Mouse (Mus musculus) forebrain, embryonic 16.5 days (tissue): ENCODE results near the gene Rnf212. TPM values are rescaled to one million over a fixed set of nuclear protein-coding genes. Genes with fewer than 3 reads are reported as not detected.
"Not testable (repeated sequence)": the region's sequence is repeated elsewhere in the genome, so short reads cannot be mapped to it uniquely, and the experiment has no call there.

Source experiments
- ATAC-seq: fragments of 200-750 bp; cut with Nextera tagmentation; 2 replicates; pipeline ENCODE4 v1.8.0; 2017; ENCODE audit warnings: mild to moderate bottlenecking, moderate library complexity
- H3K27ac ChIP-seq: fragments of 300-500 bp; sonication (generic); 2 replicates; pipeline ENCODE4 v1.5.1; 2014; ENCODE audit warnings: low read length, control low read depth
- H3K27me3 ChIP-seq: fragments of 300-500 bp; sonication (generic); replicated peaks from 2 replicates; pipeline ENCODE4 v1.6.1; 2014; ENCODE audit warnings: low read length; ENCODE audit not compliant: control insufficient read depth, insufficient read depth
- H3K36me3 ChIP-seq: fragments of 300-500 bp; sonication (generic); 2 replicates; pipeline ENCODE4 v1.6.1; 2014; ENCODE audit not compliant: control insufficient read depth, insufficient read depth
- H3K4me1 ChIP-seq: fragments of 300-500 bp; sonication (generic); replicated peaks from 2 replicates; pipeline ENCODE4 v1.6.1; 2014; ENCODE audit warnings: low read length; ENCODE audit not compliant: control insufficient read depth, insufficient read depth
- H3K4me2 ChIP-seq: fragments of 300-500 bp; sonication (generic); 2 replicates; pipeline ENCODE4 v1.6.1; 2014; ENCODE audit warnings: mild to moderate bottlenecking, low read length, control low read depth
- H3K4me3 ChIP-seq: fragments of 300-500 bp; sonication (generic); replicated peaks from 2 replicates; pipeline ENCODE4 v1.5.1; 2014; ENCODE audit warnings: mild to moderate bottlenecking, low read length, control low read depth
- H3K9ac ChIP-seq: fragments of 300-500 bp; sonication (generic); replicated peaks from 2 replicates; pipeline ENCODE4 v1.6.1; 2014; ENCODE audit warnings: low read depth, low read length, control low read depth
- H3K9me3 ChIP-seq: fragments of 300-500 bp; sonication (generic); 2 replicates; pipeline ENCODE4 v1.6.1; 2016; ENCODE audit warnings: low read length; ENCODE audit not compliant: control insufficient read depth
- WGBS: fragments of 180-500 bp; shearing (Covaris S2); extraction: QIAGEN DNeasy Blood & Tissue Kit; methylation state at CpG from one replicate; pipeline ENCODE4 v1.1.7; 2014; 5-methylcytosine and 5-hydroxymethylcytosine counted together
- polyA plus RNA-seq: library from polyadenylated mRNA; unstranded; fragments of >200 nt; fragmentation: Nextera tagmentation; extraction: Ambion mirVana; gene quantifications from 2 replicates; pipeline ENCODE4 v1.2.1, GENCODE M21; 2015

The Rnf212 gene
- not detected in 2 replicates for polyA plus RNA-seq

DNA sequence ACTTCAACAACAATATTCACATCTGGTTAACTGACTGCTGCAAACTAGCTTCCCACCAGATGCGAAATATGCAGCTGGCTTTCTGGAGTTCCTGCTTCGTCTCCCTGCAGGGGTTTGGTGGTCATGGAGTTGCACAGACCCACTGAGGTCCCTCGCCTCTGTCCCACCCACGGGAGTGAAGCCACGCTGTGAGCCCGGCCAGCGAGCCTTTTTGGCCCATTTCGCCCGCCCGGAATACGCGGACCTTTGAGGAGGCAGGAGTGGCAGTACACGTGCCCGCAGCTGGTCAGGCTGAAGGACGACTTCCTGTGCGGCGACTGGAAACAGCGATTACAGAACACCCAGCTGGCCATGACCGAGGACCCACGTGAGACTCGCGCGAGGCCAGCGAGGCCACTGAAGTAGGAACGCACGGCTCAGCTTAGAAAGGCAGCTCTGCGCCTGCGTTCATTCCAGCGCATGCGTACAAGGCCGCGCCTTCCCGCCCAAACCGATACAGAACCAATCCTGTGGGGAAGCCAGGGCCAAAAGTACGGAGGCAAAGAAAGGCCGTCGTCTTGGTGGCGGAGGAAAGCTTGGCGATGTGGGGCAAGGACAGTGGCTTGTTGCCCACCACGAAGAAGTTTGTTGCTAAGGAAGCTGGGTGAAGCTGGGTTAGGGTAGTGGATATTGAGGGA lies at the start of gene Rnf212:
Rnf212 (minus strand) TSS at position 353 of the 677 bp plus-strand sequence.
- Histone ChIP-seq H3K9me3 (no peaks in the 10 kb centered on the region), H3K27ac (no peak within 1 kb of the TSS), H3K9ac (no peak within 1 kb of the TSS), H3K4me3 (no peak within 1 kb of the TSS), H3K27me3 (no peaks in the 10 kb centered on the region), H3K4me1 (no peaks in the 10 kb centered on the region), H3K36me3 (no peaks in the 10 kb centered on the region), H3K4me2 (no peak within 1 kb of the TSS)
- ATAC-seq, result no peak
- 82% methylated on average over 40 of the region's 40 CpGs for WGBS

DNA sequence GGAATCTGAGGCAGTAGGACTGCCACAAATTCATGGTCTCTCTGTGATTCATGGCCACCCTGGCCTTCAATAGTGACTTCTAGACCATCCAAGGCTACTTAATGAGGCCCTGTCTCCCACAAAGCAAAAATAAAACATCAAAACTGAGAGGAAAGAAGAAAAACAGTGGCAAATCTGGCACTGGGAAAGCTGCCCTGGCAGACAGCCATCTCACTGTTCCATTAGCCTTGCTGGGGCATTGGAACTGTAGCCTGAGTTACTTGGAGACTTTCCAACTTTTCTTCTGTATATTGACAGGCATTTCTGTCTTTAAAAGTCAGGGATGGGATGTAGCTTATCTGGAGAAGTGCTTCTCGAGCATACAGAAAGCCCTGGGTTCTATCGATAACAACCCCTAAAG lies 48.5 kb upstream of the Rnf212 start:
- Histone ChIP-seq H3K4me3 (no peak overlapping the region), H3K9me3 (no peaks in the 10 kb centered on the region), H3K27ac (no peak overlapping the region), H3K4me1 (no peaks in the 10 kb centered on the region), H3K9ac (no peak overlapping the region), H3K36me3 (no peaks in the 10 kb centered on the region), H3K4me2 (no peak overlapping the region), H3K27me3 (no peaks in the 10 kb centered on the region)
- 70% methylated on average over 2 of the region's 2 CpGs for WGBS
- no peak for ATAC-seq

DNA sequence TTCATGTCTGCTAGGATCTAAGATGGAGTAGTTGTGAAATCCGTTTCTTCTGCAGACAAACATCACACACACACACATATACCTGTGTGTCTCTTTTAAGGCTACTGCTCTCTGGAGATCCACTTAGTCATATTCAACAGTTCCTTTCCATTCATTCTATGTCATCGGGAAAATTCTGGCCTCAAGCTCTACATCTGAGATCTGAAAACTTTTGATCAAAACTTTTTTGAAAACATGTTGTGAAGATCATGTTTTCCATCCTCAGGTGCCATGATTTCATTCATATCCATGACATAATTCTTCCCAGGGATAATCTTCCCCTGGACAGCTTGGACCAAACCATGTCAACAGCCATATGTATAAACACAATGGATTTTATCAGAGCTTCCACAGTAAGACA lies 34.0 kb upstream of the Rnf212 start, which contains the start of gene Vmn2r8:
Vmn2r8 (minus strand) TSS at position 101 of the 400 bp plus-strand sequence.
- not testable (repeated sequence) for H3K9me3 ChIP-seq, H3K9ac ChIP-seq, H3K4me2 ChIP-seq, H3K4me1 ChIP-seq, H3K4me3 ChIP-seq, H3K27me3 ChIP-seq, ATAC-seq, H3K27ac ChIP-seq, H3K36me3 ChIP-seq
- WGBS, result 83% methylated on average over 2 of the region's 2 CpGs

DNA sequence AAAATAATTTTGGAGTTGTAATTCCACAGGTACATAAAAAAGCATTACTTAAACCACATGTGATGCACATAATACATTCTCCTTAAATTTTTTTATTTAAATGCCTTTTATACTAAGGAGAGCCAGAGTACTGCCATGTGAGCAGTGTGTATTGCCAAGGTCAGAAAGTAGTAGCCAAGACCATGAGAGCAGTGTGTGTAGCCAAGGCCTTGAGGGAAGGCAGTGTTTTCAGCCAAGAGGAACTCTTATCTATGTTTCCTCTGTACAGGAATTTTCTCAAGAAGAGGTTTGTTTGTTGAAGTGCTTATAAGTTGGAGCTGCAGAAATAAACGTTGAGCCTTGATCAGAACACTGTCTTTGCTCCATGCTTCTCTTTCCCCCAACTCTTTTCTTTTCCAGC lies 28.9 kb upstream of the Rnf212 start:
- WGBS, result 55% methylated on average over 1 of the region's 1 CpGs
- H3K27ac ChIP-seq, result no peak overlapping the region
- no peak overlapping the region for H3K4me2 ChIP-seq
- no peaks in the 10 kb centered on the region for H3K36me3 ChIP-seq
- H3K9ac ChIP-seq, result no peak overlapping the region
- ATAC-seq, result no peak
- no peaks in the 10 kb centered on the region for H3K9me3 ChIP-seq
- H3K4me1 ChIP-seq, result no peaks in the 10 kb centered on the region
- no peaks in the 10 kb centered on the region for H3K27me3 ChIP-seq
- H3K4me3 ChIP-seq, result no peak overlapping the region

DNA sequence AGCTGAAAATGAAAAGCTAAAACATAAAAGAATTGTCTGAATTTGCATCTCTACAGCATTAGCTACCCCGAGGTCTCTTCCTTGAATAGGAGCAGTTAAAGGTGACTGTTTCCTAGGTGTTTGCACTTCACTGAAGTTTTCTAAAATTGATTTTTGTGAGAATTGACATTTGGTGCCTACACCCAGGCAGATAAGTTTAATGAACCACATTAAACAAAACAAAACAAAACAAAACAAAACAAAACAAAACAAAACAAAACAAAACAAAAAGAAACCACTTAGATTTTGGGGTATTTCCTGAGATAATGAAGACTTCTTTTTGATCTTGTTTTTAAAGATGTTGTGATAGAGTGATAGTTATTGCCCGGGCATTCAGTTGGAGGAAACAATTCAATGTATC lies 20.5 kb upstream of the Rnf212 start, which contains the start of gene Tmed11:
Tmed11 (minus strand) TSS at position 101 of the 400 bp plus-strand sequence.
- ATAC-seq, H3K9ac ChIP-seq, H3K4me2 ChIP-seq, H3K27me3 ChIP-seq, H3K27ac ChIP-seq, H3K36me3 ChIP-seq, H3K9me3 ChIP-seq, H3K4me3 ChIP-seq, H3K4me1 ChIP-seq: not testable (repeated sequence)
- 48% methylated on average over 2 of the region's 2 CpGs for WGBS

DNA sequence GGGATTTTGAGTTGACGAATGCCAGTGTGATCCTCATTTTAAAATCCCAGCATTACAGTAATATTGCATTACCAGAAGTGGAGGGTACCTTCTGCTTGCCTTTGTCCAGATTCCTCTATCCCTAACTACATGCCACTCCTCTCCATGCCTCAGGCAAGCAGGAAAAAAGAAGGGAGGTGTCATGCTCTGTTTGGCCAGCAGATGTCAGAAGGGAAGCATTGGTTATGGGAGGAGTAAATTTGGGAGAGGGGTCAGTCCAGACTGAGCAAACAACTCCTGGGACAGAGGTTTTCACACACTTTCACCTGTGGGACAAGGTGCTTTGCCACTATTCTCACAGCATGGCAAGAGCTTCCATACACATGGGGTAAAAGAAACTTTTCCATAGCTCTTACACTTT lies 15.6 kb upstream of the Rnf212 start:
- not testable (repeated sequence) for H3K27me3 ChIP-seq, H3K27ac ChIP-seq, H3K9me3 ChIP-seq, H3K36me3 ChIP-seq, H3K9ac ChIP-seq, ATAC-seq, H3K4me2 ChIP-seq, H3K4me3 ChIP-seq, H3K4me1 ChIP-seq
- WGBS, result 45% methylated on average over 1 of the region's 1 CpGs

DNA sequence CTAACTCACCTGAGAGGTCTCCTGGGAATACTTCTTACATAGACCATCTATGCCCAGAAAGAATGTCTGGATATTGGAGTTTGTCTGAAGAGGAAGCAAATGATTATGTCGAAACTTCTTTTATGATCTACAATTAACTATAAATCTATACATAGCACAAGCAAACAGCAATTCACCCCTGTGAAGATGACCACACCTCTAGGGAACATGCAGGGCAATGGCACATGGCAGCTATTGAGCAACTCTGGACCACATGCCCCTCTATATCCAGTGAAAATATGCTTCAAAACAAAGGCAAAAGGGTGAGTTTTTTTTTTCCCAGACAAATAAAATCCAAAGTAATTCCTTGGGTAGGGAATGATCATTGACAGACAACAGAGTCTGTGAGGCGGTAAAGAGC lies 14.8 kb downstream of the Rnf212 start:
- no peaks in the 10 kb centered on the region for H3K9me3 ChIP-seq
- H3K4me1 ChIP-seq, result no peaks in the 10 kb centered on the region
- H3K4me2 ChIP-seq, result no peak overlapping the region
- no peaks in the 10 kb centered on the region for H3K27me3 ChIP-seq
- WGBS, result 87% methylated on average over 2 of the region's 2 CpGs
- no peak overlapping the region for H3K9ac ChIP-seq
- H3K4me3 ChIP-seq, result no peak overlapping the region
- ATAC-seq, result no peak
- no peaks in the 10 kb centered on the region for H3K36me3 ChIP-seq
- no peak overlapping the region for H3K27ac ChIP-seq

DNA sequence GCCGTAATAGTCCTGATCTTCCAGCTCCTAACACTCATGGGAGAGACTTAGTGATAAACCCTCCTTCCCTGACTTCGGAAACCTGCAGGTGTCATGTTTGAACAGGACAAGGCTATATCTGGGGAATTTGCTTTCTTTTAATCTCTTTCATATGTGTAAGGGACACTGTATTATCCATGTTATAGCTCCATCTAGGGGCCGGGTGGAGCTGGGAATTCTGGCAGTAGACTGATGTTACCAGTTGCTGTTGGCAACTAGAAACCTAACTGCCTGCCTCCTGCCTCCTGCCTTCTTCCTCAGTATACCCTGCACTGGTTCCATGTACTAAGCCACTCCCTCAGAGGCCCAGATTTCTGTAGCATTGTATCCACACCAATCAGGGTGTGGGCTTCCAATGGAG lies 16.4 kb downstream of the Rnf212 start:
- H3K4me2 ChIP-seq, result no peak overlapping the region
- no peaks in the 10 kb centered on the region for H3K27me3 ChIP-seq
- H3K27ac ChIP-seq, result no peak overlapping the region
- no peaks in the 10 kb centered on the region for H3K9me3 ChIP-seq
- 61% methylated on average over 3 of the region's 3 CpGs for WGBS
- no peaks in the 10 kb centered on the region for H3K4me1 ChIP-seq
- H3K36me3 ChIP-seq, result no peaks in the 10 kb centered on the region
- ATAC-seq, result no peak
- H3K4me3 ChIP-seq, result no peak overlapping the region
- no peak overlapping the region for H3K9ac ChIP-seq

DNA sequence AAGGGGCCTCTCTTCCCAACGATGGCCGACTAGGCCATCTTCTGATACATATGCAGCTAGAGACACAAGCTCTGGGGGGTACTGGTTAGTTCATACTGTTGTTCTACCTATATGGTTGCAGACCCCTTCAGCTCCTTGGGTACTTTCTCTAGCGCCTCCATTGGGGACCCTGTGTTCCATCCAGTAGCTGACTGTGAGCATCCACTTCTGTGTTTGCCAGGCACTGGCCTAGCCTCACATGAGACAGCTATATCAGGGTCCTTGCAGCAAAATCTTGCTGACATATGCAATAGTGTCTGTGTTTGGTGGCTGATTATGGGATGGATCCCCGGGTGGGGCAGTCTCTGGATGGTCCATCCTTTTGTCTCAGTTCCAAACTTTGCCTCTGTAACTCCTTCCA lies 23.5 kb downstream of the Rnf212 start:
- not testable (repeated sequence) for H3K4me1 ChIP-seq, H3K9ac ChIP-seq, H3K27ac ChIP-seq, H3K36me3 ChIP-seq, H3K27me3 ChIP-seq, H3K4me2 ChIP-seq, ATAC-seq, H3K9me3 ChIP-seq, H3K4me3 ChIP-seq
- 84% methylated on average over 4 of the region's 4 CpGs for WGBS
